Mouse (Mus musculus) macrophage (primary cell): ENCODE results near the gene Tarsl2. TPM values are rescaled to one million over a fixed set of nuclear protein-coding genes. Genes with fewer than 3 reads are reported as not detected.

Experiments
- H3K27ac ChIP-seq: fragments of 350-480 bp; formaldehyde crosslinking; 2 replicates; pipeline ENCODE4 v1.9.0; 2021
- H3K36me3 ChIP-seq: fragments of 350-480 bp; formaldehyde crosslinking; 2 replicates; pipeline ENCODE4 v1.9.0; 2021; ENCODE audit errors: inconsistent target
- H3K4me3 ChIP-seq: fragments of 350-480 bp; formaldehyde crosslinking; 2 replicates; pipeline ENCODE4 v1.9.0; 2021; ENCODE audit errors: inconsistent target
- H3K79me2 ChIP-seq: fragments of 350-480 bp; formaldehyde crosslinking; 2 replicates; pipeline ENCODE4 v1.9.0; 2021; ENCODE audit errors: inconsistent target
- WGBS: methylation state at CpG from one replicate; pipeline ENCODE4 v1.1.7; 2026; ENCODE audit warnings: inconsistent platforms; ENCODE audit not compliant: missing documents; 5-methylcytosine and 5-hydroxymethylcytosine counted together
- polyA plus RNA-seq: library from polyadenylated mRNA; stranded (reverse); fragments of 250-400 nt; gene quantifications from 3 replicates; pipeline ENCODE4 v1.2.4, GENCODE M21; 2018; ENCODE audit warnings: inconsistent platforms

Tarsl2 gene
- polyA plus RNA-seq, 1 experiment from 2014 or later: 5.0 TPM

- WGBS: 81% methylated on average over 7 of the region's 7 CpGs
Measured at GRCm38 (mm10) chr7:65638170-65638770, 6.4 kb upstream of the Tarsl2 start.

GRCm38 (mm10) chr7:65639821-65640382, 4.8 kb upstream of the Tarsl2 start:
- 78% methylated on average over 6 of the region's 6 CpGs for WGBS
- Histone ChIP-seq H3K79me2 (no peaks in the 10 kb centered on the region), H3K27ac (no peak overlapping the region), H3K4me3 (no peak overlapping the region), H3K36me3 (no peaks in the 10 kb centered on the region)

More at GRCm38 (mm10) chr7:65638170-65638770, 6.4 kb upstream of the Tarsl2 start:
- Histone ChIP-seq H3K36me3 (no peaks in the 10 kb centered on the region), H3K27ac (no peak overlapping the region), H3K79me2 (no peaks in the 10 kb centered on the region), H3K4me3 (no peak overlapping the region)

DNA sequence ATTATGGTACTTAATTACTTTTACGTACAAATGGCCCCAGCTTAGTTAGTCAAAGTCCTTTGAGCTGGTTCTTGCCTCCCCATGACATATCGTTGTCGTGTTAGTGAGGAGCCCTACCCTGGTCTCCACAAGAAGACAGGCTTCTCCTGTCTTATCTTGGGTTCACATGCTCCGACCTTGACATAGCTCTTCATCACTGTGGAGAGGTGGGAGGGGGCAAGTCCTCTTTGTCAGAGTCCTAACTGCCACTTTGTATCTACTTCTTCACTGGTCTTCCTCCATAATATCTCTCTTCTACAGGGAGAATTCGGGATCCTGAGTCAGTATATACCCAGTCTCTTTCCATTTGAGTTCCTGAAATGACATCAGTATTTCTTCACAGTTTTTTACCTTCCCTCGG, 4.0 kb upstream of the Tarsl2 start:
- 88% methylated on average over 6 of the region's 6 CpGs for WGBS
- Histone ChIP-seq H3K4me3 (no peak overlapping the region), H3K27ac (no peak overlapping the region), H3K79me2 (no peaks in the 10 kb centered on the region), H3K36me3 (no peaks in the 10 kb centered on the region)

GRCm38 (mm10) chr7:65642371-65643304, 2.1 kb upstream of the Tarsl2 start:
- Histone ChIP-seq H3K36me3 (no peaks in the 10 kb centered on the region), H3K27ac (no peak overlapping the region), H3K4me3 (no peak overlapping the region), H3K79me2 (no peaks in the 10 kb centered on the region)
- 80% methylated on average over 5 of the region's 6 CpGs for WGBS

GRCm38 (mm10) chr7:65643861-65644421, 757 bp upstream of the Tarsl2 start:
- no peak overlapping the region for H3K4me3 ChIP-seq
- H3K79me2 ChIP-seq: no peaks in the 10 kb centered on the region
- no peaks in the 10 kb centered on the region for H3K36me3 ChIP-seq
- WGBS: 41% methylated on average over 6 of the region's 6 CpGs
- no peak overlapping the region for H3K27ac ChIP-seq

GRCm38 (mm10) chr7:65645996-65646395, 1.3 kb downstream of the Tarsl2 start:
- Histone ChIP-seq H3K36me3 (no peaks in the 10 kb centered on the region), H3K79me2 (no peaks in the 10 kb centered on the region), H3K4me3 (no peak overlapping the region), H3K27ac (no peak overlapping the region)
- WGBS: 94% methylated on average over 8 of the region's 8 CpGs

DNA sequence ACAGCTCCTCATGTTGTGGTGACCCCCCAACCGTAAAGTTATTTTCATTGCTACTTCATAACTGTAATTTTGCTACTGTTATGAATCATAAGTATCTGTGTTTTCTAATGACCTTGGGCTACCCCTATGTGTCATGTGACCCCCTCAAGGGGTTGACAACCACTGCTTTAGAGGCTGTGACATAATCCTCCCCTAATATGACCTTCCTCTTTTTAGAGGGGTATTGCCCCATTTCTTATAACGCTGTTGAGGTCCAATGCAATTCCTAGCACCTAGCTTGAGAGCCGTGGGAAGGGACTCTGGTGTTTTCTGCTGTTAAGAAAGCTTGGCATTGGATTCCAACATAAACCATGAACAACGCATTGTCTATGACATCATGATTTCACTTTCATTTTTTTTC, 6.0 kb downstream of the Tarsl2 start:
- Histone ChIP-seq H3K27ac (no peak overlapping the region), H3K36me3 (no peaks in the 10 kb centered on the region), H3K4me3 (no peak overlapping the region), H3K79me2 (no peaks in the 10 kb centered on the region)
- 53% methylated on average over 4 of the region's 4 CpGs for WGBS

DNA sequence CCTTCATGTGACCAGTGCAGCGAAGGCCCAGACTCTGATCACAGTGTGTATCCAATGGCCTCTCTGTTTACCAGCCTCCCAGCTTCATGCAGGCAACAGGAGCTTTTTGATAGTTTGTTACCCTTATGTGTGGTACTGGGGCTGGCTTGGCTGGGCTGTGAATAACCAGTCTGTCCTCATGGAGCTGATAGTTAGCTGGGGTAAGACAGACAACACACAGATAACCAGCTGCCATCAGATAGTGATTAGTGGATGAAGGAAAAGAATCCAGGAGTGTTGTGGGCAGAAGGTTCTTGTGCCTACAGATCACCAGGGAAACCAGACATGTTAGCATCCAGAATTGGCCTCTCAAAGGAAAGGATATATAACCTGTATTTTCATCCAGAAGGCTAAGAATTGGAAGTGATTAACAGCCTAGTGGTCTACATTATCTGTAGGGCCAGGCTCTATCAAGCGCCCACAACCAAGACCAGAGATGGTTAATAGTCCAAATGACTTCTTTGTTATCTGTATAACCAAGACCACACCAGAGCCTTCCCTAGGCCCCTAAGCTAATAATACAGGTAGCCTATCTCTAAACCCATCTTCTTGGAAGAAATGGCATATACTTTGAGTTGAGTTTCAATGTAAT, 12.9 kb downstream of the Tarsl2 start:
- H3K27ac ChIP-seq: no peak overlapping the region
- no peak overlapping the region for H3K4me3 ChIP-seq
- no peaks in the 10 kb centered on the region for H3K36me3 ChIP-seq
- no peaks in the 10 kb centered on the region for H3K79me2 ChIP-seq
- 94% methylated on average over 2 of the region's 2 CpGs for WGBS

- Histone ChIP-seq H3K79me2 (no peaks in the 10 kb centered on the region), H3K4me3 (no peak overlapping the region), H3K27ac (no peak overlapping the region), H3K36me3 (no peaks in the 10 kb centered on the region)
- WGBS: 94% methylated on average over 11 of the region's 11 CpGs
Measured at GRCm38 (mm10) chr7:65663225-65663790, 18.6 kb downstream of the Tarsl2 start.

DNA sequence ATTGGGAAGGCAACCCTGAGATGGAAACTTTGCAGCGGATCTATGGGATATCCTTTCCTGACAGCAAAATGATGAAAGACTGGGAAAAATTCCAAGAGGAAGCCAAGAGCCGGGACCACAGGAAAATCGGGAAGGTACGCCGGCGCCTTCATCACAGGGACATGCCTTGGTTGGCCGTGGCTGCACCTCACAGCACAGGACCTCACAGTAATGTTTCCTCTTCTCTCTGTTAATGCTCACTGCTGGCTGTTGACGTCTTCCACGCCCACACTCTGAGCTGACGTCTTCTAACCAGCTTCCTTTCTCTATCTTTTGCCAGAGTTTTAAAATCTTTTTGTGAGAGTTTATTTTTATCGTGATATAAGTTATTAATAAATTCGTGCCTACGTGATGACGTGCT, 19.2 kb downstream of the Tarsl2 start:
- WGBS: 92% methylated on average over 14 of the region's 14 CpGs
- Histone ChIP-seq H3K4me3 (no peak overlapping the region), H3K79me2 (no peaks in the 10 kb centered on the region), H3K36me3 (no peaks in the 10 kb centered on the region), H3K27ac (no peak overlapping the region)

DNA sequence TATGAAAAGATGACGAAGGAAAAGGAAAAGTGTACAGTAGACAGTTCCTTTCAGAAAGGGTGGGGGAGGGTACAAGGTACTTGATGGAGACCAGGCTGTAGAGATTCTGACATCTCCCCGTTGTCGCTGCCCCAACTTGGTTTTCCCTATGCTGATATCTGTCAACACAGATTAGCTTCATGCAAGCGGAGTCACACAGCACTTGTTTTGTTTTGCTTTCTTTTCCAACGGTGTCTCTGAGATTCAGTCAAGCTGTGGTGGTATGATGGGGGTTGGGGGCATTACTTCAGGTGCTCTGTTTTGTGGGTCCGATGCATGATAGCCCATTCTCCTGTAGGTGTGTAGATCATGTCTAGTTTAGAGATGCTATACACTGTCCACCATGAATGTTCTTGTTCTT, 22.8 kb downstream of the Tarsl2 start:
- Histone ChIP-seq H3K4me3 (no peak overlapping the region), H3K36me3 (no peaks in the 10 kb centered on the region), H3K27ac (no peak overlapping the region), H3K79me2 (no peaks in the 10 kb centered on the region)
- 94% methylated on average over 6 of the region's 6 CpGs for WGBS

GRCm38 (mm10) chr7:65678050-65678449, 33.4 kb downstream of the Tarsl2 start:
- H3K36me3 ChIP-seq: no peaks in the 10 kb centered on the region
- H3K4me3 ChIP-seq: no peak overlapping the region
- no peaks in the 10 kb centered on the region for H3K79me2 ChIP-seq
- 97% methylated on average over 10 of the region's 10 CpGs for WGBS
- no peak overlapping the region for H3K27ac ChIP-seq

- H3K27ac ChIP-seq: no peak overlapping the region
- H3K36me3 ChIP-seq: no peaks in the 10 kb centered on the region
- 95% methylated on average over 7 of the region's 7 CpGs for WGBS
- H3K4me3 ChIP-seq: no peak overlapping the region
- no peaks in the 10 kb centered on the region for H3K79me2 ChIP-seq
Measured at GRCm38 (mm10) chr7:65678900-65679595, 34.4 kb downstream of the Tarsl2 start.

DNA sequence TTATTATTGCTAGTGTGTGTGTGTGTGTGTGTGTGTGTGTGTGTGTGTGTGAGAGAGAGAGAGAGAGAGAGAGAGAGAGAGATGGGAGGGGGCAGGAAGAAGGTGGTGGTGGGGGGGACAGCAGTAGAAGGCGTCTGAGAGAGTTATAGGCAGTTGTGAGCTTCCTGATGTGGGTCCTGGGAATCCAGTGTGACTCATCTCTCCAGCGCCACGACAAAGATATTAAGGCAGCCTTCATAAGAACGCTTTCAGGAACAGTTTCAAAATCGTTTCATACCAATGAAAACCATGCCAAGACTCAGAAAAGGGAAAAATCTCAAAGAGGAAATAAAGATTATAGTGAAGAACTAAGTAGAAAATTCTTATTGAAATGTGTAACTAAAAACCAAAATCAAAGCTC, 36.5 kb downstream of the Tarsl2 start:
- no peaks in the 10 kb centered on the region for H3K79me2 ChIP-seq
- no peaks in the 10 kb centered on the region for H3K36me3 ChIP-seq
- H3K4me3 ChIP-seq: no peak overlapping the region
- no peak overlapping the region for H3K27ac ChIP-seq
- WGBS: 56% methylated on average over 5 of the region's 5 CpGs
